Mouse (Mus musculus): ENCODE data around the gene Ttc5. TPM values are rescaled to one million over a fixed set of nuclear protein-coding genes. Genes with fewer than 3 reads are reported as not detected.

Gene Ttc5
- polyA plus RNA-seq, 1 experiment from 2014 or later: 67.0 TPM

DNA sequence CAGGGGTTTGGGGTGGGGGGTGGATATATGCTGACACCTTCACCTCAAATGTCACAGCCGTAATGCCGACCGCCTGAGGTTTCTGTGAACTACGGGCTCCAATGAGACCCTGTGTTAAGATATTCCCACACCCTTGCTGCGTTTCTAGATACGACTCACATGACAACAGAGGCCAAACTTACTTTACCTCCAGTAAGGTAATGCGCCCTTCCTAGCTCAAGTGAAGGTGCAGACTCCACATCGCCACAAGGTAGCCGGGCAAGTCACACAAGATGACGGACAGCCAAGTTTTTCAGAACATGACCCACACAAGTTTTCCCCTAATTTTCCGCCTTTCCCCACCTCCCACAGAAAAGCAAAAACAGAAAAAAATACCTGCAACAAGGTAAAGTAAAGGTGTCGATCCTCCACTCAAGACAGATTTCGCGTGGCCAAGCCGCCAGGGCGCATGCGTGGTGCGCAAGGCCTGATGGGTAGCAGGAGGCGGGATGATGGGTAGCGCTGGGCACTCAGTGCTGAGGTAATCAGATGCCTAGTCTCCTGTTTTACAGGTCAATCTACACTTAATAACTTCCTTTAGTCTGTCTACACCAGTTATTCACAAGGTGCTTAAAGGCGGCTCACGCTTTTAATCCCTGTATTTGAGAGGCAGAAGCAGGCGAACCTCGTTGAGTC, 10.1 kb upstream of the Ttc5 start:
- no peak overlapping the region for H3K4me3 ChIP-seq (ENCODE audit: low read depth, low read length)

DNA sequence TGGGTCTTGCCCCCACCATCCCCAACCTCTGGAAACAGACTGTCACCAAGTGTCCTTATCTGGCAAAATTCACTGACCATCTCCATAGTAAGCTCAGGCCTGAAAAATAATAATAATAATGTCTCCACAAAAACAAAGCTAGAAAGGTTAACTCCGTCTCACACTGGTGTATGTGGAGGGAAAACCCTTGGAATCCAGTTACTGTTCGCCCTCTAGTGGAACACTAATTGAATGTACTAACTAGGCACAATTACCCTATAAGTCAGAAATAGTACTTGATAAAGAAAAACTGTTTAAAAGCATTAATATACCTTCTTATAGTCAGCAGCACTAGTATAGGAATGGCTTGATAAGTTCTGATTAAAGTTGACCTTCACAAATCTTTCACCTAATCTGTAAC, 2.8 kb upstream of the Ttc5 start:
- Histone ChIP-seq H3K4me1 (replicated peaks; ENCODE audit: control insufficient read depth, insufficient read depth, low read length) (no peaks in the 10 kb centered on the region), H3K36me3 (ENCODE audit: control insufficient read depth, insufficient read depth, low read length) (no peaks in the 10 kb centered on the region), H3K9me3 (ENCODE audit: control insufficient read depth, low read length) (no peaks in the 10 kb centered on the region), H3K27me3 (replicated peaks; ENCODE audit: control insufficient read depth, insufficient read depth, low read length) (no peaks in the 10 kb centered on the region), H3K4me2 (ENCODE audit: low read length) (no peak overlapping the region), H3K27ac (ENCODE audit: low read depth) (no peak overlapping the region), H3K9ac (ENCODE audit: low read length) (no peak overlapping the region), H3K4me3 (ENCODE audit: low read depth, low read length) (no peak overlapping the region)
- peak; percentile 47 for DNase-seq (ENCODE audit: low spot score)
- WGBS: 10% methylated on average over 2 of the region's 2 CpGs
- ATAC-seq (replicated peaks; ENCODE audit: low FRiP score, low TSS enrichment, low read depth): no peak

More for the DNA sequence above, 10.1 kb upstream of the Ttc5 start:
- WGBS: 93% methylated on average over 24 of the region's 24 CpGs
- H3K9ac ChIP-seq (ENCODE audit: low read length): no peak overlapping the region
- H3K36me3 ChIP-seq (ENCODE audit: control insufficient read depth, insufficient read depth, low read length): no peaks in the 10 kb centered on the region
- no peak overlapping the region for H3K4me2 ChIP-seq (ENCODE audit: low read length)
- no peak overlapping the region for H3K27ac ChIP-seq (ENCODE audit: low read depth)
- ATAC-seq (replicated peaks; ENCODE audit: low FRiP score, low TSS enrichment, low read depth): no peak
- peak; percentile 43 for DNase-seq (ENCODE audit: low spot score)
- no peaks in the 10 kb centered on the region for H3K9me3 ChIP-seq (ENCODE audit: control insufficient read depth, low read length)
- no peaks in the 10 kb centered on the region for H3K27me3 ChIP-seq (replicated peaks; ENCODE audit: control insufficient read depth, insufficient read depth, low read length)
- no peaks in the 10 kb centered on the region for H3K4me1 ChIP-seq (replicated peaks; ENCODE audit: control insufficient read depth, insufficient read depth, low read length)

DNA sequence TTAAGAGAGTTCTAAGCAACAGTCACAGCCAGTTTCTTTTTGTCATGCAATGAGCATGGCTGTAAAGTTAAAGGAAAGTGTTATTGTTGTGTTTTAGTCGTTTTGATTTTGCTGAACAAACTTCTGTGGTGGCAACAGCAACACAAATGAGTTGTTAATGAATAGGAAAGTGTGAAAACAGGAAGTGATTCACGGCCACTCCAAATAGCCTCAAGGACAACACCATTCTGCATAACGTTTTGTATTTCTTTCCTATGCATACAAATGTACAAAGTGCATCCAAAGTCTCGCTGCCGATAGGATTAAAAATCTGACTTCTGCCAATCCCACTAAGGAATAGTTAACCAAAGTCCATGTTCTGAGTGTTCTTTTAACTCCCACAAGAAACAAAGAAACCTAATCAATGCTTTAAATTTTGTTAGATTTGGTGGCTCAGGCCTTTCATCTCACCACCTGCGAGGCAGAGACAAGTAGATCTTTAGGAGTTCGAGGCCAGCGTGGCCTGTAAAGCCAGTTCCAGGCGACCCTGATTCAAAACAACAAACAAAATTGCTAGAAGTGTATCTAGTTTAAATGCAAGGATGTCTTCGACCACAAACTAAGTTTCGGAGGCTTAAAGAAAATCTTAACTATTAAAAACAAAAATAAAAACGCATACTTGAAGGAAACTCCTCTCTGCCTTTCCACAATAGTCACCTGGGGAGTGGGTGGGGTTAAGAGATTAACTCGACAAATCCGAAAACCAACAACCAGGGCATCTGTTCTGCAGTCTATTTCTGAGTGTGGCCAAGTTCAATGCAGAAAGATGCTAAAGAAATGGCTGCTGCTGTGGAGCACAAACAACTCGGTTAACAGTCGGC, 698 bp downstream of the Ttc5 start:
- peak overlapping the region; percentile 33; the same call in 1 of the 2 replicates for H3K27ac ChIP-seq (ENCODE audit: low read depth)
- H3K4me1 ChIP-seq (replicated peaks; ENCODE audit: control insufficient read depth, insufficient read depth, low read length): no peaks in the 10 kb centered on the region
- DNase-seq (ENCODE audit: low spot score) (no peak), ATAC-seq (replicated peaks; ENCODE audit: low FRiP score, low TSS enrichment, low read depth) (no peak; the same call in 1 of the 2 replicates)
- no peaks in the 10 kb centered on the region for H3K9me3 ChIP-seq (ENCODE audit: control insufficient read depth, low read length)
- peaks cover 17% of the 10 kb centered on the region for H3K36me3 ChIP-seq (ENCODE audit: control insufficient read depth, insufficient read depth, low read length)
- peak overlapping the region; percentile 82 for H3K9ac ChIP-seq (ENCODE audit: low read length)
- no peaks in the 10 kb centered on the region for H3K27me3 ChIP-seq (replicated peaks; ENCODE audit: control insufficient read depth, insufficient read depth, low read length)
- WGBS: 24% methylated on average over 16 of the region's 16 CpGs
- H3K4me2 ChIP-seq (ENCODE audit: low read length): peak overlapping the region; percentile 59
- peak overlapping the region; percentile 97 for H3K4me3 ChIP-seq (ENCODE audit: low read depth, low read length)

GRCm38 (mm10) chr14:50782166-50782565, 3.2 kb downstream of the Ttc5 start:
- H3K27ac ChIP-seq (ENCODE audit: low read depth): no peak overlapping the region
- H3K27me3 ChIP-seq (replicated peaks; ENCODE audit: control insufficient read depth, insufficient read depth, low read length): no peaks in the 10 kb centered on the region
- H3K4me3 ChIP-seq (ENCODE audit: low read depth, low read length): no peak overlapping the region
- H3K36me3 ChIP-seq (ENCODE audit: control insufficient read depth, insufficient read depth, low read length): peaks cover 32% of the 10 kb centered on the region
- 89% methylated on average over 3 of the region's 3 CpGs for WGBS
- DNase-seq (ENCODE audit: low spot score): no peak
- no peak overlapping the region for H3K9ac ChIP-seq (ENCODE audit: low read length)
- no peaks in the 10 kb centered on the region for H3K4me1 ChIP-seq (replicated peaks; ENCODE audit: control insufficient read depth, insufficient read depth, low read length)
- no peak for ATAC-seq (replicated peaks; ENCODE audit: low FRiP score, low TSS enrichment, low read depth)
- H3K9me3 ChIP-seq (ENCODE audit: control insufficient read depth, low read length): no peaks in the 10 kb centered on the region
- no peak overlapping the region for H3K4me2 ChIP-seq (ENCODE audit: low read length)

- Histone ChIP-seq H3K4me2 (ENCODE audit: low read length) (no peak overlapping the region), H3K27me3 (replicated peaks; ENCODE audit: control insufficient read depth, insufficient read depth, low read length) (no peaks in the 10 kb centered on the region), H3K9ac (ENCODE audit: low read length) (no peak overlapping the region), H3K27ac (ENCODE audit: low read depth) (no peak overlapping the region), H3K4me1 (replicated peaks; ENCODE audit: control insufficient read depth, insufficient read depth, low read length) (no peaks in the 10 kb centered on the region), H3K36me3 (ENCODE audit: control insufficient read depth, insufficient read depth, low read length) (peaks cover 84% of the 10 kb centered on the region), H3K9me3 (ENCODE audit: control insufficient read depth, low read length) (no peaks in the 10 kb centered on the region), H3K4me3 (ENCODE audit: low read depth, low read length) (no peak overlapping the region)
- 79% methylated on average over 2 of the region's 2 CpGs for WGBS
- DNase-seq (ENCODE audit: low spot score) (no peak), ATAC-seq (replicated peaks; ENCODE audit: low FRiP score, low TSS enrichment, low read depth) (no peak)
These were observed 14.0 kb downstream of the Ttc5 start for GRCm38 (mm10) chr14:50771342-50771741.

DNA sequence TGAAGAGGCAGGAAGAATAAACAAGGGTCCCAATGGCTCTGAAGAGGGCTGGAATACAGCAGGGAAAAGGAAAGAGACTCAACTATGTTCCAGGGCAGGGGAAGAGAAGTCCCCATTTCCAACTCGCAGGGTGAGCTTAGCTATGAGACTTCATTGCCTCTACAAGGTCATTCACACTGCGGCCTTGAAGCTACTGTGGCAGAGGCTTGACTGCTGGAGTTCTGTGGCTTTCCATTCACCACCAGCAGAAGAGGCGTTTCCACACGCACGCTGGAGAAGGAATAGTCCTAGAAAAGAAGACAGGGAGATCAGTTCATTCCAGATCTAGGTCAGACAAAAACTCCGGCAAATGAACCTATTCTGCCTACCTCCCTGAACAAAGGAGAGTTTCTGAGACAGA, 19.6 kb downstream of the Ttc5 start:
- Histone ChIP-seq H3K4me1 (replicated peaks; ENCODE audit: control insufficient read depth, insufficient read depth, low read length) (no peaks in the 10 kb centered on the region), H3K4me3 (ENCODE audit: low read depth, low read length) (no peak overlapping the region), H3K9me3 (ENCODE audit: control insufficient read depth, low read length) (no peaks in the 10 kb centered on the region), H3K9ac (ENCODE audit: low read length) (no peak overlapping the region), H3K27ac (ENCODE audit: low read depth) (no peak overlapping the region), H3K4me2 (ENCODE audit: low read length) (no peak overlapping the region), H3K27me3 (replicated peaks; ENCODE audit: control insufficient read depth, insufficient read depth, low read length) (no peaks in the 10 kb centered on the region), H3K36me3 (ENCODE audit: control insufficient read depth, insufficient read depth, low read length) (peaks cover 68% of the 10 kb centered on the region)
- DNase-seq (ENCODE audit: low spot score) (no peak), ATAC-seq (replicated peaks; ENCODE audit: low FRiP score, low TSS enrichment, low read depth) (no peak)
- WGBS: 95% methylated on average over 6 of the region's 6 CpGs

- Histone ChIP-seq H3K9ac (ENCODE audit: low read length) (no peak overlapping the region), H3K4me3 (ENCODE audit: low read depth, low read length) (no peak overlapping the region), H3K36me3 (ENCODE audit: control insufficient read depth, insufficient read depth, low read length) (peaks cover 8% of the 10 kb centered on the region), H3K27me3 (replicated peaks; ENCODE audit: control insufficient read depth, insufficient read depth, low read length) (no peaks in the 10 kb centered on the region), H3K27ac (ENCODE audit: low read depth) (no peak overlapping the region), H3K9me3 (ENCODE audit: control insufficient read depth, low read length) (no peaks in the 10 kb centered on the region), H3K4me1 (replicated peaks; ENCODE audit: control insufficient read depth, insufficient read depth, low read length) (no peaks in the 10 kb centered on the region), H3K4me2 (ENCODE audit: low read length) (no peak overlapping the region)
- WGBS: 84% methylated on average over 5 of the region's 5 CpGs
- DNase-seq (ENCODE audit: low spot score): no peak
- no peak for ATAC-seq (replicated peaks; ENCODE audit: low FRiP score, low TSS enrichment, low read depth)
These were observed 26.8 kb downstream of the Ttc5 start for GRCm38 (mm10) chr14:50758416-50759085.

GRCm38 (mm10) chr14:50744994-50745393, 40.3 kb downstream of the Ttc5 start, which contains the start of gene Olfr749:
Gene Olfr749, minus strand, starts transcription at chr14:50745094.
- no peaks in the 10 kb centered on the region for H3K36me3 ChIP-seq (ENCODE audit: control insufficient read depth, insufficient read depth, low read length)
- ATAC-seq (replicated peaks; ENCODE audit: low FRiP score, low TSS enrichment, low read depth): no peak
- no peak within 1 kb of the TSS for H3K9ac ChIP-seq (ENCODE audit: low read length)

More at GRCm38 (mm10) chr14:50744994-50745393, 40.3 kb downstream of the Ttc5 start, which contains the start of gene Olfr749:
- no peak within 1 kb of the TSS for H3K27ac ChIP-seq (ENCODE audit: low read depth)
- no peak within 1 kb of the TSS for H3K4me2 ChIP-seq (ENCODE audit: low read length)
- H3K9me3 ChIP-seq (ENCODE audit: control insufficient read depth, low read length): no peaks in the 10 kb centered on the region
- DNase-seq (ENCODE audit: low spot score): no peak
- no peak within 1 kb of the TSS for H3K4me3 ChIP-seq (ENCODE audit: low read depth, low read length)
- H3K4me1 ChIP-seq (replicated peaks; ENCODE audit: control insufficient read depth, insufficient read depth, low read length): no peaks in the 10 kb centered on the region
- H3K27me3 ChIP-seq (replicated peaks; ENCODE audit: control insufficient read depth, insufficient read depth, low read length): no peaks in the 10 kb centered on the region

Measured in intestine, embryonic 14.5 days (tissue).